20 mouse cellular contexts compared by ENCODE assay signal in genomic region chr5:73419045-73419695, GRCm38 (mm10). TPM values are rescaled to one million over a fixed set of nuclear protein-coding genes. Genes with fewer than 3 reads are reported as not detected.
DNase-seq lines count a peak whose midpoint lies in the region; ATAC-seq lines count a peak whose summit lies in the region.
"Had no signal": no experiment of that assay in that cellular context is flagged by ENCODE, and none has a peak within 500 bp of the region (broad histone marks: within the 10 kb centered on the region; RNA-seq: fewer than 3 reads in every experiment).

No protein-coding gene starts in this region.

- H3K27me3 ChIP-seq in midbrain, embryonic 15.5 days (replicated peaks), result no peaks in the 10 kb centered on the region
- no peaks in the 10 kb centered on the region for H3K27me3 ChIP-seq in midbrain, embryonic 16.5 days (ENCODE audit: control insufficient read depth, insufficient read depth, low read depth, low read length)
- no peaks in the 10 kb centered on the region for H3K27me3 ChIP-seq in kidney, embryonic 14.5 days (ENCODE audit: control insufficient read depth, insufficient read depth, low read length)
- no peaks in the 10 kb centered on the region for H3K27me3 ChIP-seq in stomach, embryonic 16.5 days (ENCODE audit: control insufficient read depth, insufficient read depth, low read length)
- H3K27me3 ChIP-seq: forebrain, embryonic 12.5 days; midbrain, embryonic 12.5 days; Patski had no signal

- no peak overlapping the region for H3K9ac ChIP-seq in midbrain, embryonic 15.5 days
- H3K9ac ChIP-seq in midbrain, embryonic 16.5 days (ENCODE audit: low read depth, low read length), result no peak overlapping the region
- no peak overlapping the region for H3K9ac ChIP-seq in kidney, embryonic 14.5 days (ENCODE audit: low read depth, low read length)
- H3K9ac ChIP-seq in stomach, embryonic 16.5 days (ENCODE audit: low read length), result no peak overlapping the region
- H3K9ac ChIP-seq: forebrain, embryonic 12.5 days; midbrain, embryonic 12.5 days had no signal

- 67% methylated on average over 11 of the region's 11 CpGs for WGBS in midbrain, embryonic 15.5 days
- 72% methylated on average over 11 of the region's 11 CpGs for WGBS in midbrain, embryonic 16.5 days
- 57% methylated on average over 11 of the region's 11 CpGs for WGBS in kidney, embryonic 14.5 days
- WGBS in stomach, embryonic 16.5 days, result 43% methylated on average over 11 of the region's 11 CpGs

- H3K4me1 ChIP-seq in midbrain, embryonic 15.5 days, result no peaks in the 10 kb centered on the region
- H3K4me1 ChIP-seq in midbrain, embryonic 16.5 days (ENCODE audit: control insufficient read depth, insufficient read depth, low read length), result no peaks in the 10 kb centered on the region
- H3K4me1 ChIP-seq in kidney, embryonic 14.5 days (ENCODE audit: control insufficient read depth, insufficient read depth, low read length), result no peaks in the 10 kb centered on the region
- no peaks in the 10 kb centered on the region for H3K4me1 ChIP-seq in stomach, embryonic 16.5 days (ENCODE audit: control insufficient read depth, insufficient read depth, low read length)
- H3K4me1 ChIP-seq: midbrain, embryonic 12.5 days had no signal

- no peaks in the 10 kb centered on the region for H3K9me3 ChIP-seq in midbrain, embryonic 15.5 days
- H3K9me3 ChIP-seq in midbrain, embryonic 16.5 days (replicated peaks; ENCODE audit: control insufficient read depth, low read length, poor library complexity, severe bottlenecking), result 0 out of 2 replicates have a peak, but pooled peaks cover 3% of the 10 kb centered on the region
- no peaks in the 10 kb centered on the region for H3K9me3 ChIP-seq in kidney, embryonic 14.5 days (ENCODE audit: control insufficient read depth, low read length)
- no peaks in the 10 kb centered on the region for H3K9me3 ChIP-seq in stomach, embryonic 16.5 days (replicated peaks; ENCODE audit: control insufficient read depth, low read length)
- H3K9me3 ChIP-seq: forebrain, embryonic 12.5 days; midbrain, embryonic 12.5 days had no signal

- ATAC-seq in midbrain, embryonic 15.5 days (replicated peaks), result 0 out of 2 replicates have a peak, but pooled peaks have one; percentile 17
- no peak for ATAC-seq in midbrain, embryonic 16.5 days
- 0 out of 2 replicates have a peak, but pooled peaks have one; percentile 28 for ATAC-seq in kidney, embryonic 14.5 days (ENCODE audit: low FRiP score, low TSS enrichment)
- peak; percentile 64 for ATAC-seq in stomach, embryonic 16.5 days (ENCODE audit: insufficient read depth, low FRiP score)
- no peak for ATAC-seq in erythroid progenitor cell, adult 5-6 weeks (replicated peaks; ENCODE audit: low FRiP score, poor library complexity, severe bottlenecking)
- ATAC-seq: hindbrain, postnatal 0 days; Patski had no signal

- DNase-seq in ZHBTc4 (ENCODE audit: low read depth, low spot score), result peak; percentile 95
- DNase-seq in right cerebral cortex, adult 2 months (ENCODE audit: low spot score in 2 of 2), result no peak
- DNase-seq: adrenal gland, adult 2 months; cerebellum, adult 8-10 months; gastrocnemius, postnatal 36 days; heart, postnatal 14 days; layer of hippocampus, adult 9-11 months; liver; lung, adult 2 months; lung, postnatal 4 days; thymus, adult 18-20 months had no signal

- H3K4me2 ChIP-seq in midbrain, embryonic 15.5 days, result no peak overlapping the region
- H3K4me2 ChIP-seq in midbrain, embryonic 16.5 days (ENCODE audit: low read length), result no peak overlapping the region
- no peak overlapping the region for H3K4me2 ChIP-seq in kidney, embryonic 14.5 days (replicated peaks; ENCODE audit: low read depth, low read length)
- H3K4me2 ChIP-seq in stomach, embryonic 16.5 days (ENCODE audit: low read depth, low read length), result no peak overlapping the region
- H3K4me2 ChIP-seq: forebrain, embryonic 12.5 days; midbrain, embryonic 12.5 days had no signal

- H3K36me3 ChIP-seq in midbrain, embryonic 15.5 days (replicated peaks), result no peaks in the 10 kb centered on the region
- H3K36me3 ChIP-seq in midbrain, embryonic 16.5 days (ENCODE audit: control insufficient read depth, insufficient read depth, low read length), result no peaks in the 10 kb centered on the region
- no peaks in the 10 kb centered on the region for H3K36me3 ChIP-seq in kidney, embryonic 14.5 days (ENCODE audit: control insufficient read depth, insufficient read depth, low read length)
- no peaks in the 10 kb centered on the region for H3K36me3 ChIP-seq in stomach, embryonic 16.5 days (ENCODE audit: control insufficient read depth, insufficient read depth, low read length)
- H3K36me3 ChIP-seq: forebrain, embryonic 12.5 days; midbrain, embryonic 12.5 days had no signal

- no peak overlapping the region for H3K4me3 ChIP-seq in midbrain, embryonic 15.5 days
- no peak overlapping the region for H3K4me3 ChIP-seq in midbrain, embryonic 16.5 days (ENCODE audit: low read depth, low read length)
- no peak overlapping the region for H3K4me3 ChIP-seq in kidney, embryonic 14.5 days (ENCODE audit: low read length)
- no peak overlapping the region for H3K4me3 ChIP-seq in stomach, embryonic 16.5 days (replicated peaks; ENCODE audit: low read length)
- H3K4me3 ChIP-seq: forebrain, embryonic 12.5 days; midbrain, embryonic 12.5 days had no signal

- H3K27ac ChIP-seq in midbrain, embryonic 15.5 days, result no peak overlapping the region
- H3K27ac ChIP-seq in midbrain, embryonic 16.5 days (ENCODE audit: low read length), result no peak overlapping the region
- no peak overlapping the region for H3K27ac ChIP-seq in kidney, embryonic 14.5 days (ENCODE audit: low read depth, low read length)
- no peak overlapping the region for H3K27ac ChIP-seq in stomach, embryonic 16.5 days (ENCODE audit: low read length)
- H3K27ac ChIP-seq: forebrain, embryonic 12.5 days; hindbrain, postnatal 0 days; midbrain, embryonic 12.5 days had no signal

RNA-seq across cellular contexts. Expression of gene Cwh43, which starts 13.3 kb away (rescaled TPM):
- polyA plus RNA-seq in midbrain, embryonic 15.5 days (2015; fragmentation: Nextera tagmentation; extraction: Ambion mirVana), result 0.28 and 0.59 TPM in 2 replicates
- 0.18 and 0.40 TPM in 2 replicates for polyA plus RNA-seq in midbrain, embryonic 16.5 days (2015; fragmentation: Nextera tagmentation; extraction: Ambion mirVana)
- 0.09 and 0.23 TPM in 2 replicates for polyA plus RNA-seq in kidney, embryonic 14.5 days (2014; fragmentation: Nextera tagmentation; extraction: Ambion mirVana)
- 5.4 and 5.6 TPM in 2 replicates for polyA plus RNA-seq in stomach, embryonic 16.5 days (2015; fragmentation: Nextera tagmentation; extraction: Ambion mirVana)
- total RNA-seq in erythroid progenitor cell, adult 5-6 weeks (2015; ENCODE audit: low replicate concordance), result not detected in 2 replicates
- not detected in 2 replicates for total RNA-seq in erythroid progenitor cell, adult 5-6 weeks (2017; ENCODE audit: low replicate concordance)
- total RNA-seq: gastrocnemius, postnatal 36 days; heart, postnatal 14 days had no signal
- polyA plus RNA-seq: adrenal gland, adult 2 months; Patski had no signal

Comparison
In these comparisons a context has a peak if more than half of its experiments do, and no peak if none do; other contexts are left out.
1. ATAC-seq: peak in midbrain, embryonic 15.5 days (single experiment), kidney, embryonic 14.5 days (single experiment) and stomach, embryonic 16.5 days (single experiment); none in midbrain, embryonic 16.5 days (single experiment) and erythroid progenitor cell, adult 5-6 weeks (single experiment).